Mouse (Mus musculus) brain, embryonic 14.5 days (tissue): Measurements from ENCODE around the gene Ap4b1.

ENCODE experiments used
- CTCF ChIP-seq: fragments of 200-500 bp; IDR thresholded peaks from 2 replicates; pipeline ENCODE4 v1.5.1; 2012; ENCODE audit warnings: inconsistent platforms, mild to moderate bottlenecking, moderate library complexity, borderline replicate concordance; ENCODE audit not compliant: insufficient read depth, insufficient read length; ENCODE audit errors: extremely low read depth
- POLR2A ChIP-seq: fragments of 200-500 bp; IDR thresholded peaks from 2 replicates; pipeline ENCODE4 v1.6.1; 2012; ENCODE audit warnings: mild to moderate bottlenecking, inconsistent platforms, borderline replicate concordance; ENCODE audit not compliant: poor library complexity, insufficient read depth, insufficient read length, severe bottlenecking; ENCODE audit errors: extremely low read depth

- TF ChIP-seq CTCF = no peak
- no peak for TF ChIP-seq POLR2A
Measured at GRCm38 (mm10) chr3:103859851-103860391, 50.6 kb downstream of the Ap4b1 start.
